Mouse (Mus musculus): ENCODE measurements around the gene Cyb5b.
"Not testable (repeated sequence)": the region's sequence is repeated elsewhere in the genome, so short reads cannot be mapped to it uniquely, and the experiment has no call there.

The Cyb5b gene

GRCm38 (mm10) chr8:107184996-107185395 is 34.6 kb downstream of the Cyb5b start:
- no peak for DNase-seq

GRCm38 (mm10) chr8:107186659-107187390 is 36.4 kb downstream of the Cyb5b start:
- DNase-seq: no peak

GRCm38 (mm10) chr8:107187631-107188030 is 37.2 kb downstream of the Cyb5b start:
- DNase-seq: no peak

- no peak for DNase-seq
These were observed 42.2 kb downstream of the Cyb5b start for GRCm38 (mm10) chr8:107192631-107193030.

GRCm38 (mm10) chr8:107193331-107193730 is 42.9 kb downstream of the Cyb5b start:
- no peak for DNase-seq

- peak; percentile 15 for DNase-seq
These were observed 44.5 kb downstream of the Cyb5b start for GRCm38 (mm10) chr8:107194786-107195451.

- no peak for DNase-seq
These were observed 47.7 kb downstream of the Cyb5b start for GRCm38 (mm10) chr8:107197901-107198826.

- no peak for DNase-seq
These were observed 54.7 kb downstream of the Cyb5b start for GRCm38 (mm10) chr8:107205164-107205563.

GRCm38 (mm10) chr8:107205701-107206561 is 55.5 kb downstream of the Cyb5b start:
- no peak for DNase-seq

GRCm38 (mm10) chr8:107206782-107207525 is 56.5 kb downstream of the Cyb5b start:
- DNase-seq: no peak

GRCm38 (mm10) chr8:107209185-107209584 is 58.7 kb downstream of the Cyb5b start:
- no peak for DNase-seq

GRCm38 (mm10) chr8:107212006-107212405 is 61.6 kb downstream of the Cyb5b start:
- no peak for DNase-seq

GRCm38 (mm10) chr8:107217230-107217629 is 66.8 kb downstream of the Cyb5b start:
- DNase-seq: not testable (repeated sequence)

- no peak for DNase-seq
These were observed 67.7 kb downstream of the Cyb5b start for GRCm38 (mm10) chr8:107218091-107218490.

- DNase-seq: no peak
These were observed 68.6 kb downstream of the Cyb5b start for GRCm38 (mm10) chr8:107219078-107219477.

GRCm38 (mm10) chr8:107221924-107222851 is 71.7 kb downstream of the Cyb5b start:
- DNase-seq: no peak

- DNase-seq: no peak
These were observed 75.7 kb downstream of the Cyb5b start for GRCm38 (mm10) chr8:107226183-107226582.

GRCm38 (mm10) chr8:107227011-107227626 is 76.7 kb downstream of the Cyb5b start:
- DNase-seq: no peak

- no peak for DNase-seq
These were observed 82.8 kb downstream of the Cyb5b start for GRCm38 (mm10) chr8:107233251-107233650.

- no peak for DNase-seq
These were observed 83.3 kb downstream of the Cyb5b start for GRCm38 (mm10) chr8:107233718-107234117.
